Mouse (Mus musculus) midbrain, embryonic 14.5 days (tissue): Measurements from ENCODE around the gene Gm11011. TPM values are rescaled to one million over a fixed set of nuclear protein-coding genes. Genes with fewer than 3 reads are reported as not detected.

Experiments
- ATAC-seq: fragments of 200-750 bp; cut with Nextera tagmentation; 2 replicates; pipeline ENCODE4 v1.8.0; 2017; ENCODE audit warnings: moderate number of reproducible peaks, moderate library complexity; ENCODE audit not compliant: low FRiP score, low TSS enrichment
- DNase-seq: peaks from one replicate; pipeline ENCODE4 v3.0.0-alpha.2; 2015
- H3K27ac ChIP-seq: fragments of 300-500 bp; sonication (generic); replicated peaks from 2 replicates; pipeline ENCODE4 v1.5.1; 2014; ENCODE audit warnings: mild to moderate bottlenecking, low read depth, low read length, moderate library complexity
- H3K27me3 ChIP-seq: fragments of 300-500 bp; sonication (generic); 2 replicates; pipeline ENCODE4 v1.6.1; 2014; ENCODE audit warnings: low read length, control low read depth, mixed read lengths; ENCODE audit not compliant: control insufficient read depth, insufficient read depth
- H3K36me3 ChIP-seq: fragments of 300-500 bp; sonication (generic); 2 replicates; pipeline ENCODE4 v1.6.1; 2014; ENCODE audit warnings: low read length, control low read depth; ENCODE audit not compliant: control insufficient read depth, insufficient read depth
- H3K4me1 ChIP-seq: fragments of 300-500 bp; sonication (generic); 2 replicates; pipeline ENCODE4 v1.6.1; 2014; ENCODE audit warnings: mild to moderate bottlenecking, antibody characterized with exemption, low read length, control low read depth; ENCODE audit not compliant: control insufficient read depth, insufficient read depth
- H3K4me2 ChIP-seq: fragments of 300-500 bp; sonication (generic); 2 replicates; pipeline ENCODE4 v1.6.1; 2014; ENCODE audit warnings: mild to moderate bottlenecking, low read length, moderate library complexity
- H3K4me3 ChIP-seq: fragments of 300-500 bp; sonication (generic); replicated peaks from 2 replicates; pipeline ENCODE4 v1.5.1; 2014; ENCODE audit warnings: low read depth, low read length
- H3K9ac ChIP-seq: fragments of 300-500 bp; sonication (generic); replicated peaks from 2 replicates; pipeline ENCODE4 v1.6.1; 2014; ENCODE audit warnings: mild to moderate bottlenecking, low read length, moderate library complexity
- H3K9me3 ChIP-seq: fragments of 300-500 bp; sonication (generic); 2 replicates; pipeline ENCODE4 v1.6.1; 2016; ENCODE audit warnings: low read length, control low read depth, mixed read lengths; ENCODE audit not compliant: control insufficient read depth
- WGBS: fragments of 180-500 bp; shearing (Covaris S2); extraction: QIAGEN DNeasy Blood & Tissue Kit; methylation state at CpG from one replicate; pipeline ENCODE4 v1.1.7; 2014; 5-methylcytosine and 5-hydroxymethylcytosine counted together
- polyA plus RNA-seq: library from polyadenylated mRNA; unstranded; fragments of >200 nt; fragmentation: Nextera tagmentation; extraction: Ambion mirVana; gene quantifications from 2 replicates; pipeline ENCODE4 v1.2.1, GENCODE M21; 2014

Gene Gm11011
- polyA plus RNA-seq, 1 experiment from 2014 or later, result not detected

GRCm38 (mm10) chr2:169577508-169578196 lies 9.9 kb downstream of the Gm11011 start:
- no peak overlapping the region for H3K4me2 ChIP-seq
- no peak overlapping the region for H3K4me3 ChIP-seq
- no peak for ATAC-seq
- DNase-seq, result no peak
- H3K36me3 ChIP-seq, result no peaks in the 10 kb centered on the region
- H3K9me3 ChIP-seq, result no peaks in the 10 kb centered on the region
- H3K4me1 ChIP-seq, result no peaks in the 10 kb centered on the region
- no peak overlapping the region for H3K9ac ChIP-seq
- no peak overlapping the region for H3K27ac ChIP-seq
- H3K27me3 ChIP-seq, result no peaks in the 10 kb centered on the region
- 73% methylated on average over 7 of the region's 7 CpGs for WGBS

- 90% methylated on average over 10 of the region's 10 CpGs for WGBS
- H3K4me3 ChIP-seq, result no peak overlapping the region
- H3K4me2 ChIP-seq, result no peak overlapping the region
- no peaks in the 10 kb centered on the region for H3K27me3 ChIP-seq
- no peak overlapping the region for H3K9ac ChIP-seq
- no peaks in the 10 kb centered on the region for H3K4me1 ChIP-seq
- H3K27ac ChIP-seq, result no peak overlapping the region
- ATAC-seq (no peak), DNase-seq (no peak)
- H3K36me3 ChIP-seq, result no peaks in the 10 kb centered on the region
- no peaks in the 10 kb centered on the region for H3K9me3 ChIP-seq
These were observed 17.5 kb downstream of the Gm11011 start for GRCm38 (mm10) chr2:169570063-169570462.

GRCm38 (mm10) chr2:169566159-169566558 lies 21.4 kb downstream of the Gm11011 start:
- Histone ChIP-seq H3K9me3 (no peaks in the 10 kb centered on the region), H3K9ac (no peak overlapping the region), H3K36me3 (no peaks in the 10 kb centered on the region), H3K4me3 (no peak overlapping the region), H3K27me3 (no peaks in the 10 kb centered on the region), H3K27ac (no peak overlapping the region), H3K4me2 (no peak overlapping the region), H3K4me1 (no peaks in the 10 kb centered on the region)
- DNase-seq (no peak), ATAC-seq (no peak)
- 82% methylated on average over 4 of the region's 4 CpGs for WGBS

- 82% methylated on average over 7 of the region's 7 CpGs for WGBS
- H3K36me3 ChIP-seq, result no peaks in the 10 kb centered on the region
- H3K4me3 ChIP-seq, result no peak overlapping the region
- no peaks in the 10 kb centered on the region for H3K9me3 ChIP-seq
- no peak overlapping the region for H3K27ac ChIP-seq
- no peak for DNase-seq
- no peaks in the 10 kb centered on the region for H3K4me1 ChIP-seq
- H3K4me2 ChIP-seq, result no peak overlapping the region
- H3K27me3 ChIP-seq, result no peaks in the 10 kb centered on the region
- no peak for ATAC-seq
- H3K9ac ChIP-seq, result no peak overlapping the region
These were observed 21.8 kb downstream of the Gm11011 start for GRCm38 (mm10) chr2:169565751-169566150.

- DNase-seq (no peak), ATAC-seq (no peak)
- H3K4me1 ChIP-seq, result 0 out of 2 replicates have a peak, but pooled peaks cover 3% of the 10 kb centered on the region
- no peaks in the 10 kb centered on the region for H3K36me3 ChIP-seq
- H3K9me3 ChIP-seq, result no peaks in the 10 kb centered on the region
- no peaks in the 10 kb centered on the region for H3K27me3 ChIP-seq
- H3K4me2 ChIP-seq, result no peak overlapping the region
- no peak overlapping the region for H3K4me3 ChIP-seq
- no peak overlapping the region for H3K27ac ChIP-seq
- no peak overlapping the region for H3K9ac ChIP-seq
- 89% methylated on average over 7 of the region's 7 CpGs for WGBS
These were observed 41.9 kb downstream of the Gm11011 start for GRCm38 (mm10) chr2:169545674-169546073.

- H3K9me3 ChIP-seq, result no peaks in the 10 kb centered on the region
- no peak for DNase-seq
- no peak overlapping the region for H3K4me3 ChIP-seq
- no peak for ATAC-seq
- no peak overlapping the region for H3K9ac ChIP-seq
- no peak overlapping the region for H3K27ac ChIP-seq
- H3K36me3 ChIP-seq, result no peaks in the 10 kb centered on the region
- 80% methylated on average over 4 of the region's 4 CpGs for WGBS
- H3K4me1 ChIP-seq, result no peaks in the 10 kb centered on the region
- H3K4me2 ChIP-seq, result no peak overlapping the region
- no peaks in the 10 kb centered on the region for H3K27me3 ChIP-seq
These were observed 48.6 kb downstream of the Gm11011 start for GRCm38 (mm10) chr2:169538906-169539305.

Other genes with a start within 250 kb of the Gm11011 start
- gene Tshz2, start 45.3 kb upstream of the Gm11011 start, polyA plus RNA-seq, result 13.0 and 13.3 TPM in 2 replicates